Mouse (Mus musculus) heart, postnatal 0 days (tissue): ENCODE measurements at regions not wholly inside any gene's neighbourhood (a gene's known extent, or its start where the extent isn't known, plus 50 kb on each side); places are given as distances from the start of the nearest gene placed in this dataset.
A peak's percentile ranks its signal among the peaks of the same experiment; 100 is the strongest.

Source experiments
- ATAC-seq: fragments of 200-750 bp; cut with Nextera tagmentation; 2 replicates; pipeline ENCODE4 v1.8.0; 2017; ENCODE audit warnings: low read depth, moderate number of reproducible peaks, moderate library complexity; ENCODE audit not compliant: insufficient read depth
- DNase-seq: peaks from one replicate; pipeline ENCODE4 v3.0.0-alpha.2; 2016; ENCODE audit warnings: low spot score
- H3K27ac ChIP-seq: fragments of 300-500 bp; sonication (generic); 2 replicates; pipeline ENCODE4 v1.5.1; 2014; ENCODE audit warnings: low read depth, mild to moderate bottlenecking
- H3K27me3 ChIP-seq: fragments of 300-500 bp; sonication (generic); 2 replicates; pipeline ENCODE4 v1.6.1; 2014; ENCODE audit warnings: low read length, mixed read lengths; ENCODE audit not compliant: control insufficient read depth, insufficient read depth
- H3K36me3 ChIP-seq: fragments of 300-500 bp; sonication (generic); replicated peaks from 2 replicates; pipeline ENCODE4 v1.6.1; 2014; ENCODE audit warnings: low read length, mixed read lengths; ENCODE audit not compliant: control insufficient read depth, insufficient read depth
- H3K4me1 ChIP-seq: fragments of 300-500 bp; sonication (generic); 2 replicates; pipeline ENCODE4 v1.6.1; 2014; ENCODE audit warnings: antibody characterized with exemption; ENCODE audit not compliant: control insufficient read depth, insufficient read depth
- H3K4me2 ChIP-seq: fragments of 300-500 bp; sonication (generic); 2 replicates; pipeline ENCODE4 v1.6.1; 2014; ENCODE audit warnings: low read depth, mild to moderate bottlenecking, low read length, moderate library complexity
- H3K4me3 ChIP-seq: fragments of 300-500 bp; sonication (generic); 2 replicates; pipeline ENCODE4 v1.5.1; 2014; ENCODE audit warnings: low read depth, low read length
- H3K9ac ChIP-seq: fragments of 300-500 bp; sonication (generic); replicated peaks from 2 replicates; pipeline ENCODE4 v1.6.1; 2014; ENCODE audit warnings: low read depth, low read length, mixed read lengths
- H3K9me3 ChIP-seq: fragments of 300-500 bp; sonication (generic); replicated peaks from 2 replicates; pipeline ENCODE4 v1.6.1; 2016; ENCODE audit warnings: low read length; ENCODE audit not compliant: control insufficient read depth
- CTCF ChIP-seq: IDR thresholded peaks from 2 replicates; pipeline ENCODE4 v1.5.1; 2016; ENCODE audit warnings: antibody characterized with exemption, control low read depth, low read depth
- EP300 ChIP-seq: IDR thresholded peaks from 2 replicates; pipeline ENCODE4 v1.6.1; 2016; ENCODE audit warnings: antibody characterized with exemption, low read depth
- WGBS: fragments of 180-500 bp; shearing (Covaris S2); extraction: QIAGEN DNeasy Blood & Tissue Kit; methylation state at CpG from one replicate; pipeline ENCODE4 v1.1.7; 2014; 5-methylcytosine and 5-hydroxymethylcytosine counted together

- H3K4me3 ChIP-seq = no peak overlapping the region
- ATAC-seq (no peak), DNase-seq (no peak)
- no peaks in the 10 kb centered on the region for H3K4me1 ChIP-seq
- 83% methylated on average over 8 of the region's 8 CpGs for WGBS
- TF ChIP-seq EP300 = no peak
- TF ChIP-seq CTCF = no peak
- H3K4me2 ChIP-seq = no peak overlapping the region
- H3K27me3 ChIP-seq = no peaks in the 10 kb centered on the region
- no peak overlapping the region for H3K9ac ChIP-seq
- no peak overlapping the region for H3K27ac ChIP-seq
- H3K9me3 ChIP-seq = no peaks in the 10 kb centered on the region
- no peaks in the 10 kb centered on the region for H3K36me3 ChIP-seq
Observed at GRCm38 (mm10) chr15:59866701-59867100, 149.7 kb downstream of the 4933412E24Rik start.

- peak overlapping the region; percentile 7; the same call in 1 of the 2 replicates for H3K4me2 ChIP-seq
- H3K36me3 ChIP-seq = no peaks in the 10 kb centered on the region
- WGBS = 46% methylated on average over 18 of the region's 18 CpGs
- H3K27ac ChIP-seq = no peak overlapping the region
- H3K9ac ChIP-seq = no peak overlapping the region
- no peak for TF ChIP-seq EP300
- peak; percentile 58 for TF ChIP-seq CTCF
- no peaks in the 10 kb centered on the region for H3K9me3 ChIP-seq
- no peaks in the 10 kb centered on the region for H3K27me3 ChIP-seq
- no peaks in the 10 kb centered on the region for H3K4me1 ChIP-seq
- peak; percentile 17 for DNase-seq
- H3K4me3 ChIP-seq = no peak overlapping the region
- ATAC-seq = no peak
Observed at GRCm38 (mm10) chr15:59864746-59865499, 151.5 kb downstream of the 4933412E24Rik start.

GRCm38 (mm10) chr15:59852271-59853000, 164.0 kb downstream of the 4933412E24Rik start:
- H3K27me3 ChIP-seq = no peaks in the 10 kb centered on the region
- 74% methylated on average over 12 of the region's 12 CpGs for WGBS
- no peak overlapping the region for H3K9ac ChIP-seq
- H3K9me3 ChIP-seq = no peaks in the 10 kb centered on the region
- no peaks in the 10 kb centered on the region for H3K36me3 ChIP-seq
- ATAC-seq (no peak), DNase-seq (no peak)
- no peak overlapping the region for H3K4me2 ChIP-seq
- no peak for TF ChIP-seq EP300
- TF ChIP-seq CTCF = no peak
- H3K4me3 ChIP-seq = no peak overlapping the region
- H3K4me1 ChIP-seq = no peaks in the 10 kb centered on the region
- H3K27ac ChIP-seq = no peak overlapping the region

GRCm38 (mm10) chr15:59845158-59845739, 171.2 kb downstream of the 4933412E24Rik start:
- ATAC-seq = no peak
- H3K4me1 ChIP-seq = no peaks in the 10 kb centered on the region
- H3K36me3 ChIP-seq = no peaks in the 10 kb centered on the region
- WGBS = 53% methylated on average over 7 of the region's 7 CpGs
- no peaks in the 10 kb centered on the region for H3K27me3 ChIP-seq
- no peaks in the 10 kb centered on the region for H3K9me3 ChIP-seq
- no peak overlapping the region for H3K4me3 ChIP-seq
- H3K9ac ChIP-seq = no peak overlapping the region
- TF ChIP-seq CTCF (no peak), EP300 (no peak)
- no peak for DNase-seq
- H3K27ac ChIP-seq = no peak overlapping the region
- H3K4me2 ChIP-seq = no peak overlapping the region

- Histone ChIP-seq H3K27ac (no peak overlapping the region), H3K9me3 (no peaks in the 10 kb centered on the region), H3K4me2 (no peak overlapping the region), H3K27me3 (no peaks in the 10 kb centered on the region), H3K4me3 (no peak overlapping the region), H3K9ac (no peak overlapping the region), H3K4me1 (no peaks in the 10 kb centered on the region), H3K36me3 (no peaks in the 10 kb centered on the region)
- 50% methylated on average over 5 of the region's 5 CpGs for WGBS
- DNase-seq (no peak), ATAC-seq (no peak)
- no peak for TF ChIP-seq EP300
- TF ChIP-seq CTCF = no peak
Observed at GRCm38 (mm10) chr15:59836631-59837030, 179.8 kb downstream of the 4933412E24Rik start.
